Mouse (Mus musculus): ENCODE data around the gene Polr1c.

DNA sequence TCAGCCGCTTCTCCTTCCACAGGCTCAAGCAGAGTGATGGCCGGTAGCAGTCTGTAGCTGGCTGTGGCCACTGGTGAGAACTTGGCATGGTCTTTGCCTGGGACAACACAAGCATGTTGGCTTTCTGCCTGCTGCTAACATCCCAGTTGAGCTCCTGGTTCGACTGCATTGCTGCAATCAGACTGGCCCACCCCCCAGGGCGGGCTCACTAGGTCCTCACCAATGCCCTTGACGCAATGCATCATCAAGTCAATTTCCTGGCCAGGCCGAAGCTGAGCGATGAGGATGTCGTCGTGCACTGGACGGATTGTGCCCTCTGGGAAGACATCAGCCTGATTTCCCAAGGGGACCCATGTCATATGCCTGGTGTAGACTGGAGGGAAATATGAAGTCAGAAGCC lies 3.3 kb downstream of the Polr1c start:
- no peak for TF ChIP-seq CTCF (IDR thresholded peaks at IDR 0.05; ENCODE audit: low read depth)
- TF ChIP-seq EP300 (IDR thresholded peaks at IDR 0.05; ENCODE audit: low read depth), result no peak
